Mouse (Mus musculus) lung, embryonic 14.5 days (tissue): Measurements from ENCODE around the gene Gm13691. TPM values are rescaled to one million over a fixed set of nuclear protein-coding genes. Genes with fewer than 3 reads are reported as not detected.
"Not testable (repeated sequence)": the region's sequence is repeated elsewhere in the genome, so short reads cannot be mapped to it uniquely, and the experiment has no call there.

Source experiments
- ATAC-seq: fragments of 200-750 bp; cut with Nextera tagmentation; 2 replicates; pipeline ENCODE4 v1.8.0; 2017; ENCODE audit warnings: mild to moderate bottlenecking, moderate TSS enrichment, moderate library complexity; ENCODE audit not compliant: insufficient read depth
- DNase-seq: peaks from one replicate; pipeline ENCODE4 v3.0.0-alpha.2; 2015
- H3K27ac ChIP-seq: fragments of 300-500 bp; sonication (generic); 2 replicates; pipeline ENCODE4 v1.5.1; 2014; ENCODE audit warnings: low read depth, mild to moderate bottlenecking, moderate library complexity
- H3K27me3 ChIP-seq: fragments of 300-500 bp; sonication (generic); 2 replicates; pipeline ENCODE4 v1.6.1; 2014; ENCODE audit warnings: low read length, control low read depth; ENCODE audit not compliant: insufficient read depth
- H3K36me3 ChIP-seq: fragments of 300-500 bp; sonication (generic); 2 replicates; pipeline ENCODE4 v1.6.1; 2014; ENCODE audit warnings: control low read depth; ENCODE audit not compliant: insufficient read depth
- H3K4me1 ChIP-seq: fragments of 300-500 bp; sonication (generic); 2 replicates; pipeline ENCODE4 v1.6.1; 2014; ENCODE audit warnings: antibody characterized with exemption, control low read depth; ENCODE audit not compliant: insufficient read depth
- H3K4me2 ChIP-seq: fragments of 300-500 bp; sonication (generic); 2 replicates; pipeline ENCODE4 v1.6.1; 2014; ENCODE audit warnings: mild to moderate bottlenecking
- H3K4me3 ChIP-seq: fragments of 300-500 bp; sonication (generic); 2 replicates; pipeline ENCODE4 v1.5.1; 2014; ENCODE audit warnings: low read depth, low read length
- H3K9ac ChIP-seq: fragments of 300-500 bp; sonication (generic); 2 replicates; pipeline ENCODE4 v1.6.1; 2014
- H3K9me3 ChIP-seq: fragments of 300-500 bp; sonication (generic); 2 replicates; pipeline ENCODE4 v1.6.1; 2016; ENCODE audit warnings: low read depth, low read length, control low read depth
- CTCF ChIP-seq: IDR thresholded peaks from 2 replicates; pipeline ENCODE4 v1.5.1; 2016; ENCODE audit warnings: antibody characterized with exemption, low read depth
- WGBS: fragments of 180-500 bp; shearing (Covaris S2); extraction: QIAGEN DNeasy Blood & Tissue Kit; methylation state at CpG from one replicate; pipeline ENCODE4 v1.1.7; 2014; 5-methylcytosine and 5-hydroxymethylcytosine counted together
- polyA plus RNA-seq: library from polyadenylated mRNA; unstranded; fragments of >200 nt; fragmentation: Nextera tagmentation; extraction: Ambion mirVana; gene quantifications from 2 replicates; pipeline ENCODE4 v1.2.1, GENCODE M21; 2014

Gm13691 gene
- polyA plus RNA-seq, 1 experiment from 2014 or later, result not detected

DNA sequence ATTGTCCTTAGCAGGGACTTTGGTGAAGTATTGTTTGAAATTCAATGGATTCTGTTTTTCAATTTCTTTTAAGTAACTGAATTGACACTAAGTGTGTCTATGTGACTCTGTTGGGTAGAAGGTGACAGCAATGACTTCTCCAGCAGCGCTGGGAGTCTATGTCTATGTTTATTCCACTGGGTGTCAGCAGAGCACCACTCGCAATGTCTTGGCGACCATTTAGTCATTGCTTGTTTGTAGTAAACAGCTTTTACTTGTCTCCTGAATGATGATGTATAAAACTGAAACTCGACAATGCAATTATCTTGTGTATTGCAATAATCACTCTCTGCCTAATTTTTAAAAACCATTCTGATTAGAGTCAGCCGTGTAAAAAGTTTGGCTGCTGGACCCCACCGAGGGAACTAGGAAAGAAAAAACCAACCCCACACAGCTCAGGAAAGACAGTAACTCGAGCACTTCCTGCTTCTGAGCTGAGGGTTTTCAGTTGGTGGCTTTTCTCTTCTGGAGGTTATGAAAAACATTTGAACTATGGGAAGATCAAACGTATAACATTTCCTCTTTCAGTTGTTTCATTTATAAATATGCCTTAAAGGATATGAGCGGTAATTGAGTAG, 3.4 kb downstream of the Gm13691 start:
- not testable (repeated sequence) for H3K36me3 ChIP-seq, H3K9me3 ChIP-seq, H3K9ac ChIP-seq, H3K27ac ChIP-seq, H3K4me3 ChIP-seq, H3K27me3 ChIP-seq, H3K4me1 ChIP-seq
- peak; percentile 87; the same call in 1 of the 2 replicates for ATAC-seq
- 23% methylated on average over 6 of the region's 9 CpGs for WGBS
- peak; percentile 64 for DNase-seq
- H3K4me2 ChIP-seq, result peak overlapping the region; percentile 33

DNA sequence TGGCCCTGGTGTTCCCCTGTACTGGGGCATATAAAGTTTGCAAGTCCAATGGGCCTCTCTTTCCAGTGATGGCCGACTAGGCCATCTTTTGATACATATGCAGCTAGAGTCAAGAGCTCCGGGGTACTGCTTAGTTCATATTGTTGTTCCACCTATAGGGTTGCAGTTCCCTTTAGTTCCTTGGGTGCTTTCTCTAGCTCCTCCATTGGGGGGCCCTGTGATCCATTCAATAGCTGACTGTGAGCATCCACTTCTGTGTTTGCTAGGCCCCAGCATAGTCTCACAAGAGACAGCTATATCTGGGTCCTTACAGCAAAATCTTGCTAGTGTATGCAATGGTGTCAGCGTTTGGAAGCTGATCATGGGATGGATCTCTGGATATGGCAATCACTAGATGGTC, 4.2 kb downstream of the Gm13691 start:
- H3K4me3 ChIP-seq, H3K27me3 ChIP-seq, H3K36me3 ChIP-seq, ATAC-seq, DNase-seq, H3K27ac ChIP-seq, H3K4me1 ChIP-seq, H3K4me2 ChIP-seq, H3K9ac ChIP-seq, H3K9me3 ChIP-seq: not testable (repeated sequence)
- WGBS, result no CpG with 5 or more reads among the region's 3 CpGs

DNA sequence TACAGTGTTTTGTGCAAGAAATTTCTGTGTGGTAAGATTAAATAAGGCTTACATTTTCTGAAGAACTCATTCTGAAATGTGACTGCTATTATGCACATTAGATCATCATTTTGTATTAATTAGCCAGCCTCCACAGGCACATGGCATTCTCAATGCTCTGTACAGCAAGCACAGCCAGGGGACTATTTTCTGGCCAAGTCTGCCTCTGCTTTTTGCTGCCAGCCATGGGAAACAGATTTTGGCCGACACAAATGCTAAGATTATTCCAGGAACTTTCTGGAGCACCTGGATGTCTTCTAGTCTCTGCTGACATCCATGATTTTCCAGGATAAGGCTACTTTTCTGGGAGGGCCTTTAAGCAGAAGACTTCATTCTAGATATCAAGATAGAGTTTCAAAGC, 18.6 kb downstream of the Gm13691 start:
- no peaks in the 10 kb centered on the region for H3K27me3 ChIP-seq
- TF ChIP-seq CTCF, result no peak
- H3K27ac ChIP-seq, result no peak overlapping the region
- 0 out of 2 replicates have a peak, but pooled peaks cover 3% of the 10 kb centered on the region for H3K4me1 ChIP-seq
- H3K9ac ChIP-seq, result no peak overlapping the region
- 37% methylated on average over 1 of the region's 1 CpGs for WGBS
- no peak overlapping the region for H3K4me3 ChIP-seq
- no peak for ATAC-seq
- H3K36me3 ChIP-seq, result no peaks in the 10 kb centered on the region
- no peak for DNase-seq
- no peaks in the 10 kb centered on the region for H3K9me3 ChIP-seq
- no peak overlapping the region for H3K4me2 ChIP-seq

DNA sequence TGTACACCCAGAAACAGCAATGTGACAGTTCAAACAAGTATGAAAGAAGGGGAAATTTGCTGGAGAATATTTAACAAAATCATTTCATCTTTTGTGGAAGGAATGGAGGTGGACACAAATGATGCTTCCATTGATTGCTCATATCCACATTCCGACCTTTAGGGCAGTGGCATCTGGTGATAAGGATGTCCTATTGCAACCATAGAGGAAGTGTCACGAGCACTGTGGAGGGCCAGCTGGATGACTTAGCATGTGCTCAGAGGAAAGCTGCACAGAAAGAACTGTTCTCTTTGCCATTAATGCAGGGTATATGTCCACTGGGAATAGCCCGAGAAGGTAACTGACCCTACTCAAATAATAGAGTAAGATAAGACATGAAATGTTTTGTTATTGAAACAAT, 19.5 kb downstream of the Gm13691 start:
- no peak for ATAC-seq
- 0 out of 2 replicates have a peak, but pooled peaks cover 3% of the 10 kb centered on the region for H3K4me1 ChIP-seq
- H3K4me2 ChIP-seq, result no peak overlapping the region
- TF ChIP-seq CTCF, result no peak
- no peak overlapping the region for H3K9ac ChIP-seq
- no peaks in the 10 kb centered on the region for H3K27me3 ChIP-seq
- H3K4me3 ChIP-seq, result no peak overlapping the region
- no peaks in the 10 kb centered on the region for H3K9me3 ChIP-seq
- H3K36me3 ChIP-seq, result no peaks in the 10 kb centered on the region
- DNase-seq, result no peak
- WGBS, result 53% methylated on average over 3 of the region's 3 CpGs
- H3K27ac ChIP-seq, result no peak overlapping the region

- peaks cover 5% of the 10 kb centered on the region; the same call in 1 of the 2 replicates for H3K4me1 ChIP-seq
- no peak overlapping the region for H3K4me3 ChIP-seq
- DNase-seq (peak; percentile 33), ATAC-seq (peak; percentile 52; the same call in 1 of the 2 replicates)
- no peaks in the 10 kb centered on the region for H3K36me3 ChIP-seq
- H3K9ac ChIP-seq, result no peak overlapping the region
- no peak overlapping the region for H3K4me2 ChIP-seq
- no peak overlapping the region for H3K27ac ChIP-seq
- no peaks in the 10 kb centered on the region for H3K9me3 ChIP-seq
- H3K27me3 ChIP-seq, result no peaks in the 10 kb centered on the region
- WGBS, result 45% methylated on average over 6 of the region's 6 CpGs
- TF ChIP-seq CTCF, result no peak
Measured at GRCm38 (mm10) chr2:84014572-84014971, 24.2 kb downstream of the Gm13691 start.

DNA sequence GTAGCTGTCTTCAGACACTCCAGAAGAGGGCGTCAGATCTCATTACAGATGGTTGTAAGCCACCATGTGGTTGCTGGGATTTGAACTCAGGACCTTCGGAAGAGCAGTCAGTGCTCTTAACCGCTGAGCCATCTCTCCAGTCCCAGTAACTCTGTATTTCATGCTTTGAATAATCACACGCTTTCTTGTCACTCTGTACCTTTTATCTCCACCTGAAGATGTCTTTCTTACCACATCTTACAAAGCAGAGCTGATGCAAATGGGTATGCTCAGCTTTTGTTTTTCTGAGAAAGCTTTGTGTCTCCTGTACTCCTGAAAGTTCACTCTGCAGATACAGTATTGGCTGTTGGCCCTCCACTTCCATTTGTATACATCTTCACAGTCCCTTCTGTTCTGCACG, 25.9 kb downstream of the Gm13691 start:
- H3K4me2 ChIP-seq, H3K27me3 ChIP-seq, H3K9ac ChIP-seq, H3K4me3 ChIP-seq, H3K4me1 ChIP-seq, DNase-seq, H3K9me3 ChIP-seq, H3K36me3 ChIP-seq, H3K27ac ChIP-seq, ATAC-seq: not testable (repeated sequence)
- 69% methylated on average over 5 of the region's 5 CpGs for WGBS

- H3K27ac ChIP-seq, result no peak overlapping the region
- 47% methylated on average over 3 of the region's 3 CpGs for WGBS
- peaks cover 5% of the 10 kb centered on the region; the same call in 1 of the 2 replicates for H3K4me1 ChIP-seq
- no peaks in the 10 kb centered on the region for H3K27me3 ChIP-seq
- no peak overlapping the region for H3K4me2 ChIP-seq
- TF ChIP-seq CTCF, result no peak
- H3K36me3 ChIP-seq, result no peaks in the 10 kb centered on the region
- DNase-seq (peak; percentile 72), ATAC-seq (0 out of 2 replicates have a peak, but pooled peaks have one; percentile 12)
- no peak overlapping the region for H3K4me3 ChIP-seq
- H3K9ac ChIP-seq, result no peak overlapping the region
- no peaks in the 10 kb centered on the region for H3K9me3 ChIP-seq
Measured at GRCm38 (mm10) chr2:84018330-84018729, 28.0 kb downstream of the Gm13691 start.
